Mouse (Mus musculus) intestine, postnatal 0 days (tissue): ENCODE results near the gene Podxl. TPM values are rescaled to one million over a fixed set of nuclear protein-coding genes. Genes with fewer than 3 reads are reported as not detected.
A peak's percentile ranks its signal among the peaks of the same experiment; 100 is the strongest.

ENCODE experiments used
- ATAC-seq: fragments of 200-750 bp; cut with Nextera tagmentation; 2 replicates; pipeline ENCODE4 v1.8.0; 2017; ENCODE audit warnings: mild to moderate bottlenecking, moderate TSS enrichment, moderate library complexity
- H3K27ac ChIP-seq: fragments of 300-500 bp; sonication (generic); 2 replicates; pipeline ENCODE4 v1.5.1; 2014; ENCODE audit warnings: mild to moderate bottlenecking, low read depth, low read length, moderate library complexity
- H3K27me3 ChIP-seq: fragments of 300-500 bp; sonication (generic); replicated peaks from 2 replicates; pipeline ENCODE4 v1.6.1; 2014; ENCODE audit warnings: low read length, mixed read lengths; ENCODE audit not compliant: control insufficient read depth, insufficient read depth
- H3K36me3 ChIP-seq: fragments of 300-500 bp; sonication (generic); 2 replicates; pipeline ENCODE4 v1.6.1; 2014; ENCODE audit warnings: mild to moderate bottlenecking, moderate library complexity; ENCODE audit not compliant: control insufficient read depth, insufficient read depth
- H3K4me1 ChIP-seq: fragments of 300-500 bp; sonication (generic); replicated peaks from 2 replicates; pipeline ENCODE4 v1.6.1; 2014; ENCODE audit warnings: antibody characterized with exemption, low read length, mixed read lengths; ENCODE audit not compliant: control insufficient read depth, insufficient read depth
- H3K4me2 ChIP-seq: fragments of 300-500 bp; sonication (generic); replicated peaks from 2 replicates; pipeline ENCODE4 v1.6.1; 2014; ENCODE audit warnings: low read depth, mild to moderate bottlenecking, moderate library complexity
- H3K4me3 ChIP-seq: fragments of 300-500 bp; sonication (generic); 2 replicates; pipeline ENCODE4 v1.5.1; 2014; ENCODE audit warnings: low read depth, low read length
- H3K9ac ChIP-seq: fragments of 300-500 bp; sonication (generic); 2 replicates; pipeline ENCODE4 v1.6.1; 2014; ENCODE audit warnings: mild to moderate bottlenecking, low read depth, low read length
- H3K9me3 ChIP-seq: fragments of 300-500 bp; sonication (generic); 2 replicates; pipeline ENCODE4 v1.6.1; 2016; ENCODE audit warnings: mixed run types; ENCODE audit not compliant: control insufficient read depth
- CTCF ChIP-seq: sonication (generic); IDR thresholded peaks from 2 replicates; pipeline ENCODE4 v1.5.1; 2016; ENCODE audit warnings: low read depth, mild to moderate bottlenecking, control low read depth, antibody characterized with exemption, moderate library complexity
- WGBS: fragments of 180-500 bp; shearing (Covaris S2); extraction: QIAGEN DNeasy Blood & Tissue Kit; methylation state at CpG from one replicate; pipeline ENCODE4 v1.1.7; 2014; 5-methylcytosine and 5-hydroxymethylcytosine counted together
- polyA plus RNA-seq: library from polyadenylated mRNA; unstranded; fragments of >200 nt; fragmentation: Nextera tagmentation; extraction: Ambion mirVana; gene quantifications from 2 replicates; pipeline ENCODE4 v1.2.1, GENCODE M21; 2015

The Podxl gene
- polyA plus RNA-seq, 1 experiment from 2014 or later: 29.0 TPM

GRCm38 (mm10) chr6:31540018-31540417 is 23.8 kb downstream of the Podxl start:
- Histone ChIP-seq H3K4me3 (no peak overlapping the region), H3K9me3 (no peaks in the 10 kb centered on the region), H3K27me3 (no peaks in the 10 kb centered on the region), H3K9ac (no peak overlapping the region), H3K4me1 (no peaks in the 10 kb centered on the region), H3K27ac (no peak overlapping the region), H3K4me2 (no peak overlapping the region), H3K36me3 (no peaks in the 10 kb centered on the region)
- ATAC-seq: no peak
- 91% methylated on average over 6 of the region's 6 CpGs for WGBS
- TF ChIP-seq CTCF: no peak

GRCm38 (mm10) chr6:31538112-31538511 is 25.7 kb downstream of the Podxl start:
- no peak for ATAC-seq
- Histone ChIP-seq H3K27me3 (no peaks in the 10 kb centered on the region), H3K4me3 (no peak overlapping the region), H3K36me3 (no peaks in the 10 kb centered on the region), H3K27ac (no peak overlapping the region), H3K9ac (no peak overlapping the region), H3K4me2 (no peak overlapping the region), H3K4me1 (no peaks in the 10 kb centered on the region), H3K9me3 (no peaks in the 10 kb centered on the region)
- 79% methylated on average over 1 of the region's 1 CpGs for WGBS
- no peak for TF ChIP-seq CTCF

GRCm38 (mm10) chr6:31537193-31537592 is 26.6 kb downstream of the Podxl start:
- no peak for ATAC-seq
- Histone ChIP-seq H3K27ac (no peak overlapping the region), H3K4me1 (no peaks in the 10 kb centered on the region), H3K36me3 (no peaks in the 10 kb centered on the region), H3K27me3 (no peaks in the 10 kb centered on the region), H3K4me3 (no peak overlapping the region), H3K9ac (no peak overlapping the region), H3K9me3 (no peaks in the 10 kb centered on the region), H3K4me2 (no peak overlapping the region)
- WGBS: 70% methylated on average over 4 of the region's 4 CpGs
- TF ChIP-seq CTCF: no peak

GRCm38 (mm10) chr6:31534705-31535104 is 29.1 kb downstream of the Podxl start:
- Histone ChIP-seq H3K9ac (no peak overlapping the region), H3K9me3 (no peaks in the 10 kb centered on the region)
- 92% methylated on average over 5 of the region's 5 CpGs for WGBS

GRCm38 (mm10) chr6:31531880-31532279 is 31.9 kb downstream of the Podxl start:
- WGBS: 68% methylated on average over 3 of the region's 3 CpGs
- H3K9me3 ChIP-seq: no peaks in the 10 kb centered on the region
- H3K27ac ChIP-seq: no peak overlapping the region
- no peak overlapping the region for H3K4me3 ChIP-seq
- H3K4me2 ChIP-seq: no peak overlapping the region
- H3K27me3 ChIP-seq: no peaks in the 10 kb centered on the region
- 0 out of 2 replicates have a peak, but pooled peaks cover 3% of the 10 kb centered on the region for H3K36me3 ChIP-seq
- no peak for ATAC-seq
- no peak for TF ChIP-seq CTCF
- H3K9ac ChIP-seq: no peak overlapping the region
- no peaks in the 10 kb centered on the region for H3K4me1 ChIP-seq

More at GRCm38 (mm10) chr6:31534705-31535104, 29.1 kb downstream of the Podxl start:
- Histone ChIP-seq H3K27me3 (no peaks in the 10 kb centered on the region), H3K4me1 (no peaks in the 10 kb centered on the region), H3K27ac (no peak overlapping the region), H3K4me3 (no peak overlapping the region), H3K4me2 (no peak overlapping the region), H3K36me3 (no peaks in the 10 kb centered on the region)
- ATAC-seq: no peak
- TF ChIP-seq CTCF: no peak

GRCm38 (mm10) chr6:31528339-31528738 is 35.4 kb downstream of the Podxl start:
- TF ChIP-seq CTCF: no peak
- WGBS: 73% methylated on average over 5 of the region's 5 CpGs
- H3K27ac ChIP-seq: no peak overlapping the region
- peaks cover 21% of the 10 kb centered on the region; the same call in 1 of the 2 replicates for H3K36me3 ChIP-seq
- H3K9me3 ChIP-seq: no peaks in the 10 kb centered on the region
- no peaks in the 10 kb centered on the region for H3K27me3 ChIP-seq
- no peak overlapping the region for H3K9ac ChIP-seq
- no peak overlapping the region for H3K4me3 ChIP-seq
- no peak overlapping the region for H3K4me2 ChIP-seq
- H3K4me1 ChIP-seq: no peaks in the 10 kb centered on the region
- ATAC-seq: no peak

GRCm38 (mm10) chr6:31527897-31528296 is 35.9 kb downstream of the Podxl start:
- TF ChIP-seq CTCF: peak; percentile 79
- H3K4me1 ChIP-seq: no peaks in the 10 kb centered on the region; the same call in 1 of the 2 replicates
- H3K4me2 ChIP-seq: no peak overlapping the region
- ATAC-seq: no peak
- H3K4me3 ChIP-seq: no peak overlapping the region
- no peak overlapping the region for H3K27ac ChIP-seq
- WGBS: 66% methylated on average over 7 of the region's 7 CpGs
- H3K9me3 ChIP-seq: no peaks in the 10 kb centered on the region
- no peaks in the 10 kb centered on the region for H3K27me3 ChIP-seq
- H3K9ac ChIP-seq: no peak overlapping the region
- H3K36me3 ChIP-seq: peaks cover 21% of the 10 kb centered on the region; the same call in 1 of the 2 replicates
